Mouse (Mus musculus) myocyte (in vitro differentiated cells): ENCODE results near the gene Ankrd27. TPM values are rescaled to one million over a fixed set of nuclear protein-coding genes. Genes with fewer than 3 reads are reported as not detected.

Experiments
- H3K27me3 ChIP-seq: one replicate; pipeline ENCODE4 v1.6.1; 2011; ENCODE audit not compliant: control insufficient read depth, insufficient read depth, insufficient read length
- H3K36me3 ChIP-seq: one replicate; pipeline ENCODE4 v1.6.1; 2011; ENCODE audit not compliant: control insufficient read depth, insufficient read depth
- H3K4me2 ChIP-seq: one replicate; pipeline ENCODE4 v1.6.1; 2011; ENCODE audit warnings: low read depth, control low read depth
- H3K4me3 ChIP-seq: one replicate; pipeline ENCODE4 v1.5.1; 2011; ENCODE audit warnings: mild to moderate bottlenecking, control low read depth, moderate library complexity
- H3K79me2 ChIP-seq: one replicate; pipeline ENCODE4 v1.6.1; 2011; ENCODE audit not compliant: control insufficient read depth, insufficient read depth
- H3ac ChIP-seq: one replicate; pipeline ENCODE4 v1.6.1; 2011; ENCODE audit not compliant: control insufficient read depth, insufficient read length
- CEBPB ChIP-seq: IDR thresholded peaks from 2 replicates; pipeline ENCODE4 v1.6.1; 2011; ENCODE audit warnings: mild to moderate bottlenecking, moderate library complexity; ENCODE audit not compliant: poor library complexity, insufficient read depth, severe bottlenecking
- E2F4 ChIP-seq: IDR thresholded peaks from one replicate; pipeline ENCODE4 v1.6.1; 2011; ENCODE audit warnings: mild to moderate bottlenecking, control low read depth, moderate library complexity; ENCODE audit not compliant: insufficient read depth
- MAX ChIP-seq: IDR thresholded peaks from one replicate; pipeline ENCODE4 v1.6.1; 2011; ENCODE audit warnings: low read depth, mild to moderate bottlenecking, control low read depth
- MYOD1 ChIP-seq, 3 experiments: IDR thresholded peaks; one replicate each; pipeline ENCODE4 v1.6.1; 2011; ENCODE audit warnings: control low read depth in 2 of 3, low read depth in 2 of 3, mild to moderate bottlenecking in 2 of 3, moderate library complexity in 1 of 3; ENCODE audit not compliant: insufficient read length in 2 of 3, control insufficient read depth in 1 of 3
- MYOG ChIP-seq, 3 experiments: IDR thresholded peaks; one replicate each; pipeline ENCODE4 v1.6.1; 2011; ENCODE audit warnings: control low read depth in 2 of 3, low read depth in 2 of 3, mild to moderate bottlenecking in 2 of 3; ENCODE audit not compliant: insufficient read length in 2 of 3, control insufficient read depth in 1 of 3, insufficient read depth in 1 of 3
- POLR2A ChIP-seq: IDR thresholded peaks from one replicate; pipeline ENCODE4 v1.6.1; 2011; ENCODE audit warnings: low read depth, mild to moderate bottlenecking, control low read depth, moderate library complexity; ENCODE audit not compliant: insufficient read length
- POLR2AphosphoS2 ChIP-seq: IDR thresholded peaks from one replicate; pipeline ENCODE4 v1.6.1; 2011; ENCODE audit warnings: low read depth, control low read depth; ENCODE audit not compliant: insufficient read length
- REST ChIP-seq: IDR thresholded peaks from one replicate; pipeline ENCODE4 v1.6.1; 2011; ENCODE audit warnings: mild to moderate bottlenecking, control low read depth, moderate library complexity; ENCODE audit not compliant: insufficient read depth, insufficient read length
- SRF ChIP-seq: IDR thresholded peaks from one replicate; pipeline ENCODE4 v1.6.1; 2011; ENCODE audit warnings: low read depth; ENCODE audit not compliant: control insufficient read depth, insufficient read length
- TCF12 ChIP-seq: IDR thresholded peaks from one replicate; pipeline ENCODE4 v1.6.1; 2011; ENCODE audit warnings: mild to moderate bottlenecking, control low read depth; ENCODE audit not compliant: poor library complexity, insufficient read depth, severe bottlenecking
- TCF3 ChIP-seq: IDR thresholded peaks from one replicate; pipeline ENCODE4 v1.6.1; 2011; ENCODE audit warnings: low read depth, control low read depth; ENCODE audit not compliant: insufficient read length
- USF1 ChIP-seq: IDR thresholded peaks from one replicate; pipeline ENCODE4 v1.6.1; 2011; ENCODE audit warnings: low read depth, mild to moderate bottlenecking, control low read depth, moderate library complexity
- polyA plus RNA-seq: library from polyadenylated mRNA; unstranded; fragments of >200 nt; fragmentation: generic; extraction: Trizol; gene quantifications from one replicate; pipeline ENCODE4 v1.2.1, GENCODE M21; 2012; ENCODE audit warnings: missing spikeins

Ankrd27 gene
- polyA plus RNA-seq, 1 experiment: 13.0 TPM

DNA sequence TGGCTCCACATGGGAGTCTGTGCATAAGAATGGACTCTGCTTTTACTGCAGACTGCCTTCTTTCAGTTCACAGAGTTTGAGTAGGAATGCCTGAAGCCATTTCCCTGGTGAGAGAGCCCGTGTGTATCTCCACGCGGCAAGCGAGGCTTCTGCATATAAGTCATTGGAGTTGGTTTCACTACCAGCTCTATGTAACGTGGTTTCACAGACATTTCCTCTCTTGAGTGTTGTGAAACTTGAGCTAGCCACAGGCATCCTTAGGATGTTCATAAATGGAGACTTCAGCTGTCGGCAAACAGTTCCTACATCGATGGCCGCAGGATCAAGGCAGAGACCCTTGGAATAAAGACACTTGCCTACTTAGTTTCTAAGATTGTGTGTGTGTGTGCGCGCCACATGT is 23.2 kb downstream of the Ankrd27 start:
- no peaks in the 10 kb centered on the region for H3K27me3 ChIP-seq
- H3K4me2 ChIP-seq: no peak overlapping the region
- no peak for TF ChIP-seq MYOD1 (IDR thresholded peaks at IDR 0.05; ENCODE audit: control insufficient read depth in 1 of 3, insufficient read length in 2 of 3, low read depth in 2 of 3)
- no peak for TF ChIP-seq E2F4
- no peak for TF ChIP-seq CEBPB
- TF ChIP-seq MAX: no peak
- no peak for TF ChIP-seq TCF3
- TF ChIP-seq TCF12: no peak
- TF ChIP-seq SRF: no peak
- no peak for TF ChIP-seq USF1
- no peak for TF ChIP-seq POLR2AphosphoS2
- no peak for TF ChIP-seq REST
- no peak for TF ChIP-seq POLR2A
- no peak for TF ChIP-seq MYOG (IDR thresholded peaks at IDR 0.05; ENCODE audit: control insufficient read depth in 1 of 3, insufficient read depth in 1 of 3, insufficient read length in 2 of 3, low read depth in 2 of 3)
- H3K4me3 ChIP-seq: no peak overlapping the region
- H3K36me3 ChIP-seq: peaks cover 3% of the 10 kb centered on the region
- H3K79me2 ChIP-seq: no peaks in the 10 kb centered on the region
- H3ac ChIP-seq: no peak overlapping the region

DNA sequence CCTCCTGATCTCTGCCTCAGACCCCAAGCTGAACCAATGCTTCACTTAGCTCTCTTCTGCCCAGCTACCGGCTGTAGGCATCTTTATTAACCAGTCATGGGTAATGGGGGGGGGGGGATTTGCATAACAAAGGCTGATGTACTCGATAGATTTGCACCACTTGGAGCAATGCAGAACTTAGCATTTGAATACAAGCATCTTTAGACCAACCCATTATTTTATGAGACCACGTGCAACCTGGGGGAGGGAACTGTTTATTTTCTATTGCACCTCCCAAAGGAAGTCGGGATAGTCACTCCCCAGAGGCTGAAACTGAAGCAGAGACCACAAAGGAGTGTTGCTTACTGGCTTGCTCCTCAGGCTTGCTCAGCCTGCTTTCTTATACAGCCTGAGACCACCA is 31.5 kb downstream of the Ankrd27 start:
- Histone ChIP-seq H3K79me2 (no peaks in the 10 kb centered on the region), H3K4me2 (no peak overlapping the region), H3K36me3 (no peaks in the 10 kb centered on the region), H3K4me3 (no peak overlapping the region), H3ac (no peak overlapping the region), H3K27me3 (no peaks in the 10 kb centered on the region)
- TF ChIP-seq USF1 (no peak), SRF (no peak), MYOG (IDR thresholded peaks at IDR 0.05; ENCODE audit: control insufficient read depth in 1 of 3, insufficient read depth in 1 of 3, insufficient read length in 2 of 3, low read depth in 2 of 3) (no peak), POLR2A (no peak)

DNA sequence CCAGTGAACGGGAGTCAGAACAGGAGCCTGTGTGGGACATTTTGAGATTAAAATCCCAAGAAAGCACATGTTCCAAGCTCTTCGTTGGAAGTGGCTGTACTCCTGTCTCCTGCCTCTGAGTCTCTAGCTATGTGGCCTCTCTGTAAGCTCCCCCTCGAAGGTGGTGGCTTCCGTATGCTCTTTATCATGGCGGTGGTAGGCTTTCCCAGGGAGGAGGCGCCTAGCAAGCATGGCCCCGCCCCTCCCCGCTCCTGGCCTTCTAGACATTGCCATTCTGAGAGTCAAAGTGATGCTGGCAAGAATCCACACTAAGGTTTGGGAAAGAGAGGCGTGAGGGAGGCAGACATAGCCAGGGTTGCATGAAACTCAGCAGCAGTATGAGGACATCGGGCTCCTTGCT is 36.6 kb downstream of the Ankrd27 start:
- H3K36me3 ChIP-seq: peaks cover 3% of the 10 kb centered on the region
- no peaks in the 10 kb centered on the region for H3K27me3 ChIP-seq
- no peak overlapping the region for H3K4me2 ChIP-seq
- H3K79me2 ChIP-seq: no peaks in the 10 kb centered on the region
- TF ChIP-seq CEBPB: no peak
- no peak for TF ChIP-seq POLR2AphosphoS2
- H3ac ChIP-seq: no peak overlapping the region
- H3K4me3 ChIP-seq: no peak overlapping the region

DNA sequence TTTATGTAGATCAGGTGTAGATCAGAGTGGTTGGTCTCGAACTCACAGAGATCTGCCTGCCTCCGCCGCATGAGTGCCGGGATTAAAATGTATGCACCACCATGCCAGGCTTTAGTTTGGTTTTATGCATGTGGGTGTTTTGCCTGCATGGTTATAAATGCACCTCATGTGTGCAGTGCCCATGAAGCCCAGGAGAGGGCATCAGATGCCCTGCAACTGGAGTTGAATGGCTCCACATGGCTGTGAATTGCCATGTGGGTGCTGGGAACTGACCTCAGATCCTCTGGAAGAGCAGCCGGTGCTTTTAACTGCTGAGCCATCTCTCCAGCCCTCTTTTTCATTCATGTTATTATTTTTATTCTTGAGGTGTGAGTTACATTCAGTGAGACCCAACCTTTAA is 40.0 kb downstream of the Ankrd27 start:
- Histone ChIP-seq H3K36me3 (peaks cover 3% of the 10 kb centered on the region), H3K4me2 (no peak overlapping the region), H3K79me2 (no peaks in the 10 kb centered on the region), H3K27me3 (no peaks in the 10 kb centered on the region), H3ac (no peak overlapping the region), H3K4me3 (no peak overlapping the region)
- TF ChIP-seq CEBPB (no peak), MYOD1 (IDR thresholded peaks at IDR 0.05; ENCODE audit: control insufficient read depth in 1 of 3, insufficient read length in 2 of 3, low read depth in 2 of 3) (no peak), E2F4 (no peak), POLR2AphosphoS2 (no peak), USF1 (no peak), REST (no peak), SRF (no peak), MYOG (IDR thresholded peaks at IDR 0.05; ENCODE audit: control insufficient read depth in 1 of 3, insufficient read depth in 1 of 3, insufficient read length in 2 of 3, low read depth in 2 of 3) (no peak), TCF3 (no peak), TCF12 (no peak), POLR2A (no peak), MAX (no peak)

DNA sequence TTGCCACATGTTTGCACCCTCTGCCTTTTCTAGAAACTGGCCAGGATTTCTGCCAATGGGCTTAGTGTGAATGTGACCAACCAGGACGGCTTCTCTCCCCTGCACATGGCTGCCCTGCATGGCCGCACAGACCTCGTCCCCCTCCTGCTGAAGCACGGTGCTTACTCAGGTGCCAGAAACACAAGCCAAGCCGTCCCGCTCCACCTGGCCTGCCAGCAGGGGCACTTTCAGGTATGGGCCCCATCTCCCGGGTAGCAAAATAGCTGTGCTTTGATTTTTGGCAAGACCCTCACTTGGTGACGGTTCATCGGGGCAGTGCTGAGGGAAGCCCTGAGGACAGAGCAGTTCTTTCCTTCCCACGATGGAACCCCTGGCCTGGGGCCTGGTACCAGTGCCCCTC is 41.3 kb downstream of the Ankrd27 start:
- H3K79me2 ChIP-seq: no peaks in the 10 kb centered on the region
- TF ChIP-seq SRF: no peak
- TF ChIP-seq E2F4: no peak
- TF ChIP-seq REST: no peak
- no peak for TF ChIP-seq TCF3
- TF ChIP-seq TCF12: no peak
- no peak for TF ChIP-seq USF1
- TF ChIP-seq POLR2AphosphoS2: no peak
- TF ChIP-seq CEBPB: no peak
- TF ChIP-seq MAX: no peak
- no peak for TF ChIP-seq MYOG (IDR thresholded peaks at IDR 0.05; ENCODE audit: control insufficient read depth in 1 of 3, insufficient read depth in 1 of 3, insufficient read length in 2 of 3, low read depth in 2 of 3)
- no peak for TF ChIP-seq POLR2A
- TF ChIP-seq MYOD1 (IDR thresholded peaks at IDR 0.05; ENCODE audit: control insufficient read depth in 1 of 3, insufficient read length in 2 of 3, low read depth in 2 of 3): no peak
- no peak overlapping the region for H3K4me2 ChIP-seq
- no peaks in the 10 kb centered on the region for H3K27me3 ChIP-seq
- H3K4me3 ChIP-seq: no peak overlapping the region
- H3ac ChIP-seq: no peak overlapping the region
- H3K36me3 ChIP-seq: peaks cover 3% of the 10 kb centered on the region
